Mouse (Mus musculus): ENCODE measurements around the gene Galnt2. TPM values are rescaled to one million over a fixed set of nuclear protein-coding genes. Genes with fewer than 3 reads are reported as not detected.

The Galnt2 gene
- polyA plus RNA-seq, 3 experiments from 2014 or later = 14.8 to 39.1 (median 20.4) TPM

- ATAC-seq = no peak
Measured at GRCm38 (mm10) chr8:124292965-124293364, 61.8 kb downstream of the Galnt2 start.

GRCm38 (mm10) chr8:124294425-124294824 is 63.2 kb downstream of the Galnt2 start:
- no peak for ATAC-seq

- ATAC-seq = no peak
Measured at GRCm38 (mm10) chr8:124294900-124295299, 63.7 kb downstream of the Galnt2 start.

- no peak for ATAC-seq
Measured at GRCm38 (mm10) chr8:124295357-124295756, 64.2 kb downstream of the Galnt2 start.

DNA sequence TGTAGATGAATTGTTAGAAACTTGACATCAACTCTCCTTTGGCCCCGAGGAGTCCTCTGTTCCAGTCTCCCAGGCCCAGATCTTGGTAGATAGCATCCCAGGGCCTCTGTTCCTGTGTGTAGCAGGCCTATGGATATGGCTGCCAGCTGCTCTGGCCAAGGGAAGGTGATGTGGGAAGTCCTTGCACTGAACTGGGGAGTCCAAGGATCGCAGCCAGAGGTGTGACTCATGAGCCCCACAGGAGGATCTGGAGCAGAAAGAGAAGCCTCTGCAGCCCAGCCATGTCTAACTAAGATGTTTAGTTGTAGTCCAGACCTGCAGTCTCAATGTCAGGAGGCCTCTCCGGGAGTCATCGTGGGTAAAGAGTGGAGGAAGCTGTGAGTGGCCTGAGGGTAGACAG is 70.3 kb downstream of the Galnt2 start:
- no peak for ATAC-seq

GRCm38 (mm10) chr8:124301935-124302555 is 70.9 kb downstream of the Galnt2 start:
- no peak for ATAC-seq

- no peak for ATAC-seq
Measured at GRCm38 (mm10) chr8:124303211-124303902, 72.2 kb downstream of the Galnt2 start.

DNA sequence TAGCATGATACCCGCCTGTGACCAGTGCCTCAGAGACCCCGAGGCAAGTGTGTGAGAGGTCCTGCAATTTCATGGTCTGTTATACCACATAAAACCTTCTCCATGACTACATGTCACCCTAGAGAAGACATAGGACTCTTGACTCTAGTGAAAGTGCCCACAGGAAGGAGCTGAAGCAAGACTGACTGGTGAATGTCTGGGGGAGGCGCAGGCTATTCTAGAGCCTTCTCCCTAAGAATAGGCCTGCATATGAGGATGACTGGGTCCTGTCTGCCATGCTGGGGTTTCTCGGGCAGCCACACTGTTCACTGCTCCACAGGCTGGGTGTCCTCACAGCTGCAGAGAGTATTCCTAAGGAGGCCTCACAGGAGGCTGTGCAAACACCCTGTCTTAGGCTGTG is 73.0 kb downstream of the Galnt2 start:
- ATAC-seq = no peak

- no peak for ATAC-seq
Measured at GRCm38 (mm10) chr8:124306574-124306973, 75.4 kb downstream of the Galnt2 start.

DNA sequence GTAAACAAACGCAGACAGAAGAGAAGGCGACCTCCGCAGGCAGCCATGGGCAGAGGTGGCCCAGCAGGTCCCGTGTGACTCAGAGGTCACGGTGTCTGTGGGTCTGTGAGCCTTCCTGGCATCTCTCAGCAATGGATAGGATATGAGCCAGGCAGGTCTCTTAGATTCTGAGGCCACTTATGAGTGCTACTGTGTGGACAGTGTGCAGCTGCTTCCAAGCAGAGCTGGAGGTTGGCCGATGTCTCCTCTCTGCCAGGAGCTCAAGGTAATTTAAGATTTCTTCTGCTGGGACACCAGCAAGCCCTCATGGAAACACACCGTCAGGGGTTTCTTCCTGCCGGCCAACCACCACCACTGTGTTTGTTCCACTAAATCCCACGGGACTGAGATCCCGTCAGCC is 76.5 kb downstream of the Galnt2 start:
- ATAC-seq = no peak

GRCm38 (mm10) chr8:124310509-124310908 is 79.3 kb downstream of the Galnt2 start:
- ATAC-seq = no peak

DNA sequence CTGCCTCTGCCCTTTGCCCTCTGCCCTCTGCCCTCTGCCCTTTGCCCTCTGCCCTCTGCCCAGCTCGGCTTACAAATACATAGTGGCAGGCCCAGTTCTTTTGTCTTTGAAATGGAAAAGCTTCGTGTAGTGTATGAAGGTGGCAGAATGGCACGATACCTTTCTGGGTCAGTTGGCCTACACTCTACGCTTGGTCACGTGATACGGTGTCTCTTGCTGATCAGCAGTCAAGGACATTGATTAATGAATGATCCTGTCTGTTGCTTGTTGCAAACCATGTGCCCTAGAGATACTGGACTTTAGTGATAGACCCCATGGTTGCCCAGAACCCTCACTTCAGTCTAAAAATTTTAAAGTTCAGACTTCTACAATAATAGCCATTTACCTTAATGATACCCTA is 79.9 kb downstream of the Galnt2 start:
- ATAC-seq = no peak

DNA sequence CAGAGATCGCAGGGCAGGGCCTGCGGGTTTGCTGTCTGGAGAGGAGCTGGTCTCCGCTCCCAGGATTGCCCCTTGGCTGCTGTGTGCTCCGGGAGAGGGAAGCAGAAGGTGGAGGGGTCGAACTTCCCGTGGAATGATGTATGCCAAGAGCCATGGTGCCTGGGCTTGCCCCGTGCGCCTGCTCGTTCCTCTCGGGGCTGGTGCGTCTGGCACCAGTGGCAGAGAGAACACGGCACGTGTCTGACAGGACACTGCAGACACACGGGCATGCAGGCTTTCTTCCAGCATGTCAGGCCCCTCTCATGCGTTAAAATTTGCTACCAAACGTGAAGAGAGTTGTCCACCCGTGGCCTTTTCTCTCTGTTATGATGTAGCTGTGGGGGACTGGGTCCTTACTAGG is 80.5 kb downstream of the Galnt2 start:
- no peak for ATAC-seq

GRCm38 (mm10) chr8:124312228-124312627 is 81.0 kb downstream of the Galnt2 start:
- ATAC-seq = no peak

GRCm38 (mm10) chr8:124314803-124315202 is 83.6 kb downstream of the Galnt2 start:
- ATAC-seq = no peak

DNA sequence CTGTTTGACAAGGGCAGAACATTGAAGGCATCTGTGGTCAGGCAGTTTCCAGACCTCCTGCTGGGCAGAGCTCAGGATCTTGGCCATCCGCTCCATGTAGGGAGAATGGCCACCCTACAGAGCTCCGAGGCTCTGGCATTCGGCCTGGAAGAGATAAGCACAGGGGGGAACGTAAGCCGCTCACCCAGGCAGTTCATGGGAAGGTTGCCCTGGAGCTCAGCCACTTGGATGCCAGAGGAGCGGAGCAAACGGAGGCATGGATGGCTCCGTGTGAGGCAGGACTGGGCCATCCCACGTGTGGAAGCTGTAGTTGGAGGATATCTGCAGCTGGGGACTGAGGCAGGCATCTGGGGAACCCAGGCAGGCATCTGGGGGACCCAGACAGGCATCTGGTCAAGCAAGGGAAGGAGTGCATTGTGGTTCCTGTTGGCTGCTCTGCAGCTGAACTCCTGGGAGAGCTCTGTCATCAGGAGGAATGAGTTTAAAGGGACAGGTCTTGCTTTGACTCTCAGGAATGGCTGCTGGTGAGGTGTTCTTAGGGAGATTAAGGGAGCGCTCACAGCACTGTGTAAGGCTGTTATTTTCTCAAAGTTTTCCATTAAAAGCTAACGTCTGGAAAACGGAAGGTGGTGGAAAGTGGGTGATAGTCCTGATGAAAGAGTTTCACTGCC is 85.4 kb downstream of the Galnt2 start:
- no peak for ATAC-seq

DNA sequence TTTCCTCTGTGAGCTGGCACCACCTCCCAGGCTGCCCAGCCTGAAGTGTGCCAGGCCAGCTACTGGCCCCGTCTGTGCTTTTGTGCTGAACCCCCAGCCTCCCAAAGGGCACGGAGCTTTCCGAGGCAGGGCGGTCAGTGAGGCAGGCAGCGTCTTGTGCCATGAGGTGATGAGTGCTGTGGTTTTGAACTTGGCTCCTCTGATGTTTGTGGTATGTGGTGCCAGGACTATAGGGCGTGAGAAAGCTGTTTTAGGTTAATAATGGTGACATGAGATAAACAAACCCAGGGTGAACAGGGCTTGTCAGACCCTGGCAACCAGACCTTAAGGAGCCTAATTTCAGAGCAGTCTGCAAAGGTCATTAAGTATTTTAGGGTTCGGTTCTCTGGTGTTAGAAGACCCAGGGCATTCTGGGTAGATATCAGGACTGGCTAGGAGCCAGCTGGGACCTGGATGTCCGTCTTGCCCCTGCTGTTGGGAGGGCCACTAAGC is 86.0 kb downstream of the Galnt2 start:
- ATAC-seq = peak; percentile 14

GRCm38 (mm10) chr8:124317821-124318220 is 86.6 kb downstream of the Galnt2 start:
- ATAC-seq = peak; percentile 91

- ATAC-seq = no peak
Measured at GRCm38 (mm10) chr8:124318612-124319315, 87.6 kb downstream of the Galnt2 start.

GRCm38 (mm10) chr8:124319316-124319652 is 88.1 kb downstream of the Galnt2 start:
- no peak for ATAC-seq

- no peak for ATAC-seq
Measured at GRCm38 (mm10) chr8:124321227-124321840, 90.1 kb downstream of the Galnt2 start.

- no peak for ATAC-seq
Measured at GRCm38 (mm10) chr8:124323356-124323755, 92.2 kb downstream of the Galnt2 start.

DNA sequence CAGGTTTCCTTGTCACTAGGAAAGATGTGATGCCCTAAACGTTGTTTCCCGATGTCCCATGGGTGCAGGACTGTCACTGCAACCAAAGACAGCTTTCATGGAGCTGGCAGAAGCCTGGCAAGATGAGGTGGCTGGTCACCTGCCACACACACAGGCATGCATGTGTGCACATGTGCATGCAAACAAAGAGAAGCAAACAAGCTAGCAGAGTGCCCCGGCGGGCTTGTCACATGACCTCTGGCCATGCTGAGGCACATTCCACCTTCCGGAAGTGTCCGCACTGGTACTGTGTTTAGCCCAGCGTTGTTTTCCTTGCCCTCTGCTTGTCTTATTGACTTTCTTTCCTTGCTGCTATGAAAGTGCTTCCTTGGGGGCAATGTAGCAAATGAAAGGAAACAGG is 97.1 kb downstream of the Galnt2 start:
- no peak for ATAC-seq
